Mouse (Mus musculus) embryonic fibroblast, embryonic 13.5 days (primary cell): ENCODE results near the gene Abcb8. TPM values are rescaled to one million over a fixed set of nuclear protein-coding genes. Genes with fewer than 3 reads are reported as not detected.
A peak's percentile ranks its signal among the peaks of the same experiment; 100 is the strongest.

ENCODE experiments used
- H3K27ac ChIP-seq: 2 replicates; pipeline ENCODE4 v1.5.1; 2012; ENCODE audit warnings: low read length, control low read depth, inconsistent platforms; ENCODE audit not compliant: insufficient read depth
- H3K4me1 ChIP-seq: 2 replicates; pipeline ENCODE4 v1.6.1; 2011; ENCODE audit warnings: low read length; ENCODE audit not compliant: control insufficient read depth, insufficient read depth
- H3K4me3 ChIP-seq: 2 replicates; pipeline ENCODE4 v1.5.1; 2011; ENCODE audit warnings: mild to moderate bottlenecking, control low read depth, low read length; ENCODE audit not compliant: insufficient read depth
- CTCF ChIP-seq: IDR thresholded peaks from 2 replicates; pipeline ENCODE4 v1.5.1; 2011; ENCODE audit warnings: mild to moderate bottlenecking, control low read depth, low read length, moderate library complexity, borderline replicate concordance; ENCODE audit not compliant: insufficient read depth
- POLR2A ChIP-seq: IDR thresholded peaks from 2 replicates; pipeline ENCODE4 v1.6.1; 2011; ENCODE audit warnings: low read depth, mild to moderate bottlenecking, control low read depth, low read length, moderate library complexity
- polyA plus RNA-seq: library from polyadenylated mRNA; stranded (reverse); fragments of >200 nt; gene quantifications from 2 replicates; pipeline ENCODE4 v1.2.4, GENCODE M21; 2011; ENCODE audit warnings: low read depth; ENCODE audit not compliant: missing spikeins, insufficient read length

The Abcb8 gene
- polyA plus RNA-seq, 1 experiment: 10.6 TPM

DNA sequence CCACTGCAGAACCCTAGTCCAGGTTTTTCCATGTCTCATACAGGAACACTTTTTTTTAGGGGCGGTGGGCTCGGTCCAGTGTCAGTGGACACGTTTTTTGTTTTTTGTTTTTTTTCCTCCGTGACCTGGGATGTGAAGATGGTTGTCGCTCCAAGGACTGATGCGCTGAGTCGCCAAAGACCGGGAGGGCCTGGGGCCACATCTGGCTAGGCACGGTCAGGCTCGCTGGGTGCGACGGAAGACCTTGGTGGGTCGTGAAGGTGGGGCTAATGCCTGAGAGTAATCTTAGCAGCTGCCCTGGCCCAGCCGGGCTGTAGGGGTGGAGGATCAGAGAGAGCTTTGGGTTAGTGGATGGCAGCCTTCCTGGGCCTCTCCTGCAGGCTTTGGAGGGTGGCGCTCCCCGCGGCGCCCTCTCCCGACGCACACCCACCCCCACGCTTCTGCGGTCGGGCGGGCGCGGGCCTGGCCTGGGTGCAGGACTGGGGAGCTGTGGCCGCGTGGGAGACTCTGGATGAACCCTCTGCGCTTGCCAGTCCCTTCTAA, 59.3 kb downstream of the Abcb8 start:
- peak overlapping the region; percentile 1; the same call in 1 of the 2 replicates for H3K27ac ChIP-seq
- H3K4me3 ChIP-seq: peak overlapping the region; percentile 62
- TF ChIP-seq CTCF: no peak
- TF ChIP-seq POLR2A: no peak
- H3K4me1 ChIP-seq: peaks cover 11% of the 10 kb centered on the region

- TF ChIP-seq POLR2A: no peak
- TF ChIP-seq CTCF: no peak
- Histone ChIP-seq H3K27ac (no peak overlapping the region), H3K4me3 (peak overlapping the region; percentile 62), H3K4me1 (peaks cover 11% of the 10 kb centered on the region)
Observed at GRCm38 (mm10) chr5:24453283-24453984, 60.0 kb downstream of the Abcb8 start.

- no peak for TF ChIP-seq CTCF
- no peak for TF ChIP-seq POLR2A
- peaks cover 11% of the 10 kb centered on the region for H3K4me1 ChIP-seq
- H3K27ac ChIP-seq: no peak overlapping the region
- H3K4me3 ChIP-seq: peak overlapping the region; percentile 62
Observed at GRCm38 (mm10) chr5:24453985-24454303, 60.5 kb downstream of the Abcb8 start.

GRCm38 (mm10) chr5:24455076-24455475, 61.6 kb downstream of the Abcb8 start:
- no peak for TF ChIP-seq CTCF
- peaks cover 11% of the 10 kb centered on the region for H3K4me1 ChIP-seq
- H3K4me3 ChIP-seq: no peak overlapping the region
- no peak overlapping the region for H3K27ac ChIP-seq

- H3K27ac ChIP-seq: no peak overlapping the region
- H3K4me3 ChIP-seq: no peak overlapping the region
- no peak for TF ChIP-seq POLR2A
- no peak for TF ChIP-seq CTCF
- peaks cover 11% of the 10 kb centered on the region for H3K4me1 ChIP-seq
Observed at GRCm38 (mm10) chr5:24455613-24456012, 62.1 kb downstream of the Abcb8 start.

Other genes with a start within 250 kb of the Abcb8 start
- 13.6 and 16.2 TPM in 2 replicates for gene Nupl2, start 228.7 kb upstream of the Abcb8 start, polyA plus RNA-seq
- gene Kcnh2, start 42.1 kb upstream of the Abcb8 start, polyA plus RNA-seq: 2.2 and 2.9 TPM in 2 replicates
- 0.12 TPM in 1 of 2 replicates, not detected in the other for gene Nos3, start 28.9 kb upstream of the Abcb8 start, polyA plus RNA-seq
- gene Atg9b, start 1.5 kb upstream of the Abcb8 start, polyA plus RNA-seq: 0.39 and 1.0 TPM in 2 replicates
- gene Asic3, start 19.7 kb downstream of the Abcb8 start, polyA plus RNA-seq: 2.3 and 3.5 TPM in 2 replicates
- 70.7 and 76.7 TPM in 2 replicates for gene Cdk5, start 29.9 kb downstream of the Abcb8 start, polyA plus RNA-seq
- 59.0 and 69.3 TPM in 2 replicates for gene Slc4a2, start 30.2 kb downstream of the Abcb8 start, polyA plus RNA-seq
- 63.3 and 91.1 TPM in 2 replicates for gene Fastk, start 51.6 kb downstream of the Abcb8 start, polyA plus RNA-seq
- gene Tmub1, start 54.2 kb downstream of the Abcb8 start, polyA plus RNA-seq: 5.9 and 9.8 TPM in 2 replicates
- gene Agap3, start 58.5 kb downstream of the Abcb8 start, polyA plus RNA-seq: 31.2 and 38.7 TPM in 2 replicates
- not detected in 2 replicates for gene Gbx1, start 133.5 kb downstream of the Abcb8 start, polyA plus RNA-seq
- gene Asb10, start 147.3 kb downstream of the Abcb8 start, polyA plus RNA-seq: not detected in 2 replicates
- gene 4931409K22Rik, start 163.1 kb downstream of the Abcb8 start, polyA plus RNA-seq: not detected in 2 replicates
- 69.3 and 73.4 TPM in 2 replicates for gene Abcf2, start 183.8 kb downstream of the Abcb8 start, polyA plus RNA-seq
- 45.5 and 54.6 TPM in 2 replicates for gene Chpf2, start 193.1 kb downstream of the Abcb8 start, polyA plus RNA-seq
- gene Smarcd3, start 230.7 kb downstream of the Abcb8 start, polyA plus RNA-seq: 22.9 and 27.8 TPM in 2 replicates